Mouse (Mus musculus) effector memory CD4-positive, alpha-beta T cell, adult 5 months (primary cell): ENCODE measurements around the gene Sgsm3. TPM values are rescaled to one million over a fixed set of nuclear protein-coding genes. Genes with fewer than 3 reads are reported as not detected.

Experiments used
- polyA plus RNA-seq: library from polyadenylated mRNA; unstranded; fragments of 100-300 nt; shearing (Covaris generic); gene quantifications from one replicate; pipeline ENCODE4 v1.2.1, GENCODE M21; 2017

Gene Sgsm3
- polyA plus RNA-seq: 8.3 TPM

GRCm38 (mm10) chr15:80977620-80978334 lies at the start of gene Sgsm3:
Sgsm3 (plus strand) TSS chr15:80977765.

GRCm38 (mm10) chr15:80948145-80949135 lies 29.1 kb upstream of the Sgsm3 start, which contains the start of gene Adsl:
Adsl (plus strand) TSS chr15:80948490.

Other genes starting within 250 kb of the Sgsm3 start
- 79.2 TPM for gene Adsl, start 29.3 kb upstream of the Sgsm3 start, polyA plus RNA-seq
- 65.4 TPM for gene Mrtfa, start 213.0 kb downstream of the Sgsm3 start, polyA plus RNA-seq